In the genomic region with DNA sequence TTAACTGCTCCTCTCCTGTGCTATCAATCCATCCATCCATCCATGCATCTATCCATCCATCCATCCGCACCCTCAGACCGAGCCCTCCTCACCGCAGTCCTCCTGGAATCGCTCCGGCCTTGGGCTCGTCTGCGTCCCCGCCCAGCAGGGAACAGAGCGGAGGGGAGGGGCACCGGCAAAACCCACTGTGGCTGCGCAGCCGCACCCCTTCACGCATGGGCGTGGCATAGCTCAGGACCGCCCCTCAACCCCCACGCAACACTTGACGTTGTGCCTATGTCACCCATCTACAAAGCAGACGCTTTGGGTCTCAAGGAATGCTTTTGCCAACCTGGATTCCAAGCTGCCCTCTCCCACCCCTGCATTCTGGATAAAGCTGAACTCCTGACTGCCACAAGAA, we compare ENCODE assay signal across 8 mouse cellular contexts. TPM values are rescaled to one million over a fixed set of nuclear protein-coding genes. Genes with fewer than 3 reads are reported as not detected.
DNase-seq lines count a peak whose midpoint lies in the region; ATAC-seq lines count a peak whose summit lies in the region.

Gene Rusc1, minus strand, starts transcription at position 137 of the 400 bp plus-strand sequence.

- peaks cover 55% of the 10 kb centered on the region for H3K36me3 ChIP-seq in hindbrain, embryonic 13.5 days

- ATAC-seq in hindbrain, embryonic 13.5 days (ENCODE audit: low FRiP score): peak; percentile 85

- H3K4me1 ChIP-seq in hindbrain, embryonic 13.5 days (replicated peaks): peaks cover 45% of the 10 kb centered on the region

- DNase-seq in R1 (ENCODE audit: low read depth, low spot score): peak; percentile 86
- DNase-seq in cerebellum, postnatal 14 days: peak; percentile 97 to 98
- DNase-seq in frontal cortex, postnatal 36 days (ENCODE audit: low spot score in 2 of 2): peak; percentile 92 to 96
- DNase-seq in layer of hippocampus, postnatal 36 days: peak; percentile 92 to 93
- DNase-seq in lung, postnatal 14 days: peak; percentile 90
- peak; percentile 78 for DNase-seq in retina, embryonic 14.5 days (ENCODE audit: low spot score)
- peak; percentile 63 for DNase-seq in thymus, postnatal 25 days

- H3K27me3 ChIP-seq in hindbrain, embryonic 13.5 days: peaks cover 14% of the 10 kb centered on the region

- no peaks in the 10 kb centered on the region for H3K9me3 ChIP-seq in hindbrain, embryonic 13.5 days

- peak within 1 kb of the TSS; percentile 90 for H3K9ac ChIP-seq in hindbrain, embryonic 13.5 days

- WGBS in hindbrain, embryonic 13.5 days: under 1% methylated on average over 18 of the region's 18 CpGs

- peak within 1 kb of the TSS; percentile 69 for H3K4me3 ChIP-seq in hindbrain, embryonic 13.5 days

- peak within 1 kb of the TSS; percentile 89 for H3K27ac ChIP-seq in hindbrain, embryonic 13.5 days

- peak within 1 kb of the TSS; percentile 91 for H3K4me2 ChIP-seq in hindbrain, embryonic 13.5 days

RNA-seq across cellular contexts. Expression of gene Rusc1, which starts in this region (rescaled TPM):
- polyA plus RNA-seq in hindbrain, embryonic 13.5 days (2015; fragmentation: Nextera tagmentation; extraction: Ambion mirVana): 74.5 and 76.0 TPM in 2 replicates
- 100 to 1,000 TPM; 129 to 137 TPM for total RNA-seq in layer of hippocampus, postnatal 36 days (2021)

Comparison
In these comparisons a context has a peak if more than half of its experiments do, and no peak if none do; other contexts are left out.
1. Peak in every context shown above with its lines: DNase-seq, ATAC-seq, H3K4me3 ChIP-seq and H3K27ac ChIP-seq.